Mouse (Mus musculus) heart, adult 18-20 months (tissue): ENCODE measurements around the gene Zcchc7. TPM values are rescaled to one million over a fixed set of nuclear protein-coding genes. Genes with fewer than 3 reads are reported as not detected.
"Not testable (repeated sequence)": the region's sequence is repeated elsewhere in the genome, so short reads cannot be mapped to it uniquely, and the experiment has no call there.

Experiments used
- DNase-seq, 2 experiments: peaks; one replicate each; pipeline ENCODE4 v3.0.0; 2021 to 2022; ENCODE audit warnings: mixed read lengths in 1 of 2
- total RNA-seq, 2 experiments: library from RNA; stranded (reverse); gene quantifications; 2 replicates each; pipeline ENCODE4 v1.2.3; 2021

Zcchc7 gene
- total RNA-seq, 2 experiments from 2014 or later, result 8.4 to 11.6 TPM

GRCm38 (mm10) chr4:44917312-44917848, 161.7 kb downstream of the Zcchc7 start:
- no peak for DNase-seq

GRCm38 (mm10) chr4:44917907-44918306, 162.2 kb downstream of the Zcchc7 start:
- no peak for DNase-seq

- no peak for DNase-seq
Observed at GRCm38 (mm10) chr4:44920831-44921230, 165.2 kb downstream of the Zcchc7 start.

GRCm38 (mm10) chr4:44922466-44923128, 166.9 kb downstream of the Zcchc7 start:
- DNase-seq, result no peak

- DNase-seq, result no peak
Observed at GRCm38 (mm10) chr4:44923129-44923481, 167.4 kb downstream of the Zcchc7 start.

- DNase-seq, result no peak
Observed at GRCm38 (mm10) chr4:44927934-44928333, 172.3 kb downstream of the Zcchc7 start.

- no peak for DNase-seq
Observed at GRCm38 (mm10) chr4:44928790-44929189, 173.1 kb downstream of the Zcchc7 start.

GRCm38 (mm10) chr4:44930406-44930805, 174.7 kb downstream of the Zcchc7 start:
- DNase-seq, result no peak

- no peak for DNase-seq
Observed at GRCm38 (mm10) chr4:44931732-44932131, 176.1 kb downstream of the Zcchc7 start.

- no peak for DNase-seq
Observed at GRCm38 (mm10) chr4:44938359-44939340, 183.0 kb downstream of the Zcchc7 start.

GRCm38 (mm10) chr4:44939576-44940249, 184.0 kb downstream of the Zcchc7 start:
- no peak for DNase-seq

GRCm38 (mm10) chr4:44940286-44940685, 184.6 kb downstream of the Zcchc7 start:
- no peak for DNase-seq

GRCm38 (mm10) chr4:44942237-44942636, 186.6 kb downstream of the Zcchc7 start:
- no peak for DNase-seq

- no peak for DNase-seq
Observed at GRCm38 (mm10) chr4:44943480-44943879, 187.8 kb downstream of the Zcchc7 start.

GRCm38 (mm10) chr4:44944426-44945075, 188.9 kb downstream of the Zcchc7 start:
- no peak for DNase-seq

GRCm38 (mm10) chr4:44946126-44946525, 190.4 kb downstream of the Zcchc7 start:
- DNase-seq, result not testable (repeated sequence)

GRCm38 (mm10) chr4:44947464-44947863, 191.8 kb downstream of the Zcchc7 start:
- DNase-seq, result no peak

GRCm38 (mm10) chr4:44948314-44948713, 192.6 kb downstream of the Zcchc7 start:
- no peak for DNase-seq

GRCm38 (mm10) chr4:44953041-44953440, 197.4 kb downstream of the Zcchc7 start:
- DNase-seq, result no peak

GRCm38 (mm10) chr4:44958776-44959175, 203.1 kb downstream of the Zcchc7 start:
- no peak for DNase-seq

GRCm38 (mm10) chr4:44959220-44959619, 203.5 kb downstream of the Zcchc7 start:
- DNase-seq, result no peak

GRCm38 (mm10) chr4:44963156-44963555, 207.5 kb downstream of the Zcchc7 start:
- DNase-seq, result no peak
